Mouse (Mus musculus) forebrain, embryonic 14.5 days (tissue): ENCODE results near the gene Cdk19. TPM values are rescaled to one million over a fixed set of nuclear protein-coding genes. Genes with fewer than 3 reads are reported as not detected.
A peak's percentile ranks its signal among the peaks of the same experiment; 100 is the strongest.

Experiments
- ATAC-seq: fragments of 200-750 bp; cut with Nextera tagmentation; 2 replicates; pipeline ENCODE4 v1.8.0; 2017; ENCODE audit warnings: mild to moderate bottlenecking, moderate library complexity
- DNase-seq: peaks from one replicate; pipeline ENCODE4 v3.0.0-alpha.2; 2015; ENCODE audit warnings: low spot score
- H3K27ac ChIP-seq: fragments of 300-500 bp; sonication (generic); 2 replicates; pipeline ENCODE4 v1.5.1; 2014; ENCODE audit warnings: low read depth, mild to moderate bottlenecking, control low read depth, low read length, moderate library complexity
- H3K27me3 ChIP-seq: fragments of 300-500 bp; sonication (generic); replicated peaks from 2 replicates; pipeline ENCODE4 v1.6.1; 2014; ENCODE audit warnings: low read length, control low read depth, mixed read lengths; ENCODE audit not compliant: control insufficient read depth, insufficient read depth
- H3K36me3 ChIP-seq: fragments of 300-500 bp; sonication (generic); 2 replicates; pipeline ENCODE4 v1.6.1; 2014; ENCODE audit warnings: low read length, control low read depth; ENCODE audit not compliant: control insufficient read depth, insufficient read depth
- H3K4me1 ChIP-seq: fragments of 300-500 bp; sonication (generic); 2 replicates; pipeline ENCODE4 v1.6.1; 2014; ENCODE audit warnings: antibody characterized with exemption, low read length, control low read depth; ENCODE audit not compliant: control insufficient read depth, insufficient read depth
- H3K4me2 ChIP-seq: fragments of 300-500 bp; sonication (generic); 2 replicates; pipeline ENCODE4 v1.6.1; 2014; ENCODE audit warnings: mild to moderate bottlenecking, control low read depth, low read length
- H3K4me3 ChIP-seq: fragments of 300-500 bp; sonication (generic); 2 replicates; pipeline ENCODE4 v1.5.1; 2014; ENCODE audit warnings: low read depth, low read length, control low read depth
- H3K9ac ChIP-seq: fragments of 300-500 bp; sonication (generic); 2 replicates; pipeline ENCODE4 v1.6.1; 2014; ENCODE audit warnings: mild to moderate bottlenecking, low read length, control low read depth, moderate library complexity
- H3K9me3 ChIP-seq: fragments of 300-500 bp; sonication (generic); replicated peaks from 2 replicates; pipeline ENCODE4 v1.6.1; 2016; ENCODE audit warnings: low read length, control low read depth, mixed read lengths; ENCODE audit not compliant: control insufficient read depth
- WGBS: fragments of 180-500 bp; shearing (Covaris S2); extraction: QIAGEN DNeasy Blood & Tissue Kit; methylation state at CpG from one replicate; pipeline ENCODE4 v1.1.7; 2014; 5-methylcytosine and 5-hydroxymethylcytosine counted together
- polyA plus RNA-seq: library from polyadenylated mRNA; unstranded; fragments of >200 nt; fragmentation: Nextera tagmentation; extraction: Ambion mirVana; gene quantifications from 2 replicates; pipeline ENCODE4 v1.2.1, GENCODE M21; 2014

Gene Cdk19
- polyA plus RNA-seq, 1 experiment from 2014 or later: 16.6 TPM

DNA sequence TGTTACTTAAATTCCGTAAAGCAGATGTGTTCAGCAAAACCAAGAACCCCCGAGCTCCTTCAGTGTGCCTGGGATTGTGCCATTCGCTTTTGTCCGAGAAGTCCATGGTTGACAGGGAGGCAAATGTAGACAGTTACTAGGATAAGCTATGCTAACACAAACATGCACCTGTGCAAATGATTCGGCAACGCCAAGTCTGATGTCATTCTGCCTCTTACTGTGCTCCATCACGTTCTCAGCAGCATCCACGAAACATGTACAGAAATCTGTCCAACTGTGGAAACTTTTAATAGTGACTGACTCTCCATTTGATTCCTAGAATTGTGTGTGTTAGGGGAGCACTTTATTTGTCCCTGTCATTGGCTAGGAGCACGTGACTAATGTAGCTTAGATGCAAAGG lies 93.0 kb downstream of the Cdk19 start:
- Histone ChIP-seq H3K9ac (no peak overlapping the region), H3K36me3 (0 out of 2 replicates have a peak, but pooled peaks cover 2% of the 10 kb centered on the region), H3K4me2 (no peak overlapping the region), H3K27me3 (no peaks in the 10 kb centered on the region), H3K4me3 (no peak overlapping the region), H3K27ac (no peak overlapping the region), H3K4me1 (no peaks in the 10 kb centered on the region), H3K9me3 (no peaks in the 10 kb centered on the region)
- ATAC-seq (no peak), DNase-seq (no peak)
- 91% methylated on average over 9 of the region's 9 CpGs for WGBS

DNA sequence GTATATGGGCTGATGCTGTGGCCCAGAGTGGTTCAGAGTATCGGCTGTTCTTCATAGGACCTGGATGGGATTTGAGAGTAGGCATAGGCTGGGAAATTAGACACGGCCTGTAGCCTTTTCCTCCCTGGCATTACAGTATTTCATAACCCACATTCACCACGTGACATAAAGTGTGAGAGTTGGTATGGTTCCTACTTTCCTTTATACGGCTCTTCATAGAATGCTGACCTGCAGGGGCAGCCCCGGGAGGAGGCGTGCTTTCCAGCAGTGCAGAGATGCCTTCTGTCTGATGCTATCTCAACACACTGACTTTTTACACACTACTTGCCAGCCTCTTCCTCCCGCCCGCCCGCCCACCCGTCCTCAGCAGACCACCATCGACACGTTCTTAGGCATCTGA lies 96.0 kb downstream of the Cdk19 start:
- no peak overlapping the region for H3K4me3 ChIP-seq
- DNase-seq (no peak), ATAC-seq (no peak)
- no peaks in the 10 kb centered on the region for H3K27me3 ChIP-seq
- H3K27ac ChIP-seq: no peak overlapping the region
- no peak overlapping the region for H3K4me2 ChIP-seq
- no peak overlapping the region for H3K9ac ChIP-seq
- 0 out of 2 replicates have a peak, but pooled peaks cover 2% of the 10 kb centered on the region for H3K36me3 ChIP-seq
- no peaks in the 10 kb centered on the region for H3K9me3 ChIP-seq
- H3K4me1 ChIP-seq: no peaks in the 10 kb centered on the region
- 89% methylated on average over 12 of the region's 12 CpGs for WGBS

DNA sequence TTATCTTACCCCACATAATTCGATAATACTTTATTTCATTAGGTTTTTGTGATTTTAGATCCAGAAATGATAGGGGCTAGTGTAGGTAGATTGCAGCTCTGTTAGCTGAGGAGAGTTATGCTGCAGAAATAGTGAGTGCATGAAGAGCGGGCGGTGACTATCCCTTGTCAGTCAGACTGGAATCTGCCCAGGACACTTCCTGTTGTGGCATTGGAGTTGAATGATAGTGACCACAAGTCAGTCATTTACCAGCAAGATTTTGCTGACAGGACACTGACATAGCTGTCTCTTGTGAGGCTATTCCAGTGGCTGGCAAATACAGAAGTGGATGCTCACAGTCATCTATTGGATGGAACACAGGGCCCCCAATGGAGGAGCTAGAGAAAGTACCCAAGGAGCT lies 97.8 kb downstream of the Cdk19 start:
- H3K9me3 ChIP-seq: no peaks in the 10 kb centered on the region
- DNase-seq (no peak), ATAC-seq (no peak)
- 0 out of 2 replicates have a peak, but pooled peaks cover 2% of the 10 kb centered on the region for H3K36me3 ChIP-seq
- H3K27ac ChIP-seq: no peak overlapping the region
- WGBS: 93% methylated on average over 3 of the region's 3 CpGs
- no peak overlapping the region for H3K9ac ChIP-seq
- H3K4me2 ChIP-seq: no peak overlapping the region
- no peaks in the 10 kb centered on the region for H3K4me1 ChIP-seq
- no peaks in the 10 kb centered on the region for H3K27me3 ChIP-seq
- no peak overlapping the region for H3K4me3 ChIP-seq

DNA sequence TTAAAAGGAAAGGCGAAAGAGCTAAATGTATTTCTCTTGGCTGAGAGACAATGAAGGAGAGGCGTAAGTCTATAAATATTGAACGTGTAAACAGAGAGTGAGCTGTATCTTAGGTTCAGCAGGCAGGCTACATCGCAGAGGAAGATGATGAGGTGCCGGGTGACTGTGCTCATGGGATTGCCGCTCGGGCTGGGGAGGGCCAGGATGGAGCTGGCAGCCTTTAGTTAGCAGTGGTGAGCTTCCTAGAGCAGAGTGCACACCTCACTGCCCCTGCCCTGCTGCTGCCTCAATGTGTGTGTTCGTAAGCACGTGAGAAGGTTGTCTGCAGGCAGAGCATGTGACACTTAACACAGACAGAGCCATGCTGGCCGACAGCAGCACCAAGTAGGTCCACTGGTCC lies 101.4 kb downstream of the Cdk19 start:
- DNase-seq (no peak), ATAC-seq (no peak)
- H3K4me2 ChIP-seq: no peak overlapping the region
- H3K4me1 ChIP-seq: peaks cover 12% of the 10 kb centered on the region; the same call in 1 of the 2 replicates
- no peaks in the 10 kb centered on the region for H3K9me3 ChIP-seq
- no peak overlapping the region for H3K27ac ChIP-seq
- 87% methylated on average over 10 of the region's 10 CpGs for WGBS
- no peak overlapping the region for H3K9ac ChIP-seq
- H3K27me3 ChIP-seq: no peaks in the 10 kb centered on the region
- no peak overlapping the region for H3K4me3 ChIP-seq
- no peaks in the 10 kb centered on the region for H3K36me3 ChIP-seq

- no peak for DNase-seq
- peaks cover 20% of the 10 kb centered on the region for H3K4me1 ChIP-seq
- H3K36me3 ChIP-seq: no peaks in the 10 kb centered on the region
- H3K4me3 ChIP-seq: no peak overlapping the region
- no peaks in the 10 kb centered on the region for H3K9me3 ChIP-seq
- 62% methylated on average over 1 of the region's 1 CpGs for WGBS
- H3K27me3 ChIP-seq: no peaks in the 10 kb centered on the region
- H3K4me2 ChIP-seq: no peak overlapping the region
- no peak overlapping the region for H3K9ac ChIP-seq
- no peak overlapping the region for H3K27ac ChIP-seq
- no peak for ATAC-seq
These were observed 102.7 kb downstream of the Cdk19 start for GRCm38 (mm10) chr10:40442076-40442475.

GRCm38 (mm10) chr10:40443371-40443770 lies 104.0 kb downstream of the Cdk19 start:
- ATAC-seq (0 out of 2 replicates have a peak, but pooled peaks have one; percentile 22), DNase-seq (no peak)
- H3K4me1 ChIP-seq: peaks cover 23% of the 10 kb centered on the region
- H3K9me3 ChIP-seq: no peaks in the 10 kb centered on the region
- no peak overlapping the region for H3K4me3 ChIP-seq
- 6% methylated on average over 7 of the region's 7 CpGs for WGBS
- H3K27me3 ChIP-seq: no peaks in the 10 kb centered on the region
- no peaks in the 10 kb centered on the region for H3K36me3 ChIP-seq
- no peak overlapping the region for H3K4me2 ChIP-seq
- no peak overlapping the region for H3K9ac ChIP-seq
- H3K27ac ChIP-seq: no peak overlapping the region

- no peak overlapping the region for H3K4me2 ChIP-seq
- H3K27ac ChIP-seq: no peak overlapping the region
- H3K9me3 ChIP-seq: no peaks in the 10 kb centered on the region
- H3K27me3 ChIP-seq: no peaks in the 10 kb centered on the region
- peak; percentile 60 for DNase-seq
- ATAC-seq: no peak
- H3K9ac ChIP-seq: no peak overlapping the region
- WGBS: 5% methylated on average over 6 of the region's 6 CpGs
- H3K4me1 ChIP-seq: peaks cover 23% of the 10 kb centered on the region
- H3K36me3 ChIP-seq: no peaks in the 10 kb centered on the region
- no peak overlapping the region for H3K4me3 ChIP-seq
These were observed 104.5 kb downstream of the Cdk19 start for GRCm38 (mm10) chr10:40443806-40444357.

- DNase-seq: no peak
- WGBS: 87% methylated on average over 4 of the region's 4 CpGs
- Histone ChIP-seq H3K4me1 (peaks cover 23% of the 10 kb centered on the region), H3K4me2 (no peak overlapping the region), H3K36me3 (no peaks in the 10 kb centered on the region), H3K27ac (no peak overlapping the region), H3K9ac (no peak overlapping the region), H3K9me3 (no peaks in the 10 kb centered on the region), H3K27me3 (no peaks in the 10 kb centered on the region), H3K4me3 (no peak overlapping the region)
- ATAC-seq: no peak
These were observed 105.2 kb downstream of the Cdk19 start for GRCm38 (mm10) chr10:40444586-40444985.

GRCm38 (mm10) chr10:40446088-40446604 lies 106.8 kb downstream of the Cdk19 start:
- ATAC-seq (peak; percentile 4; the same call in 1 of the 2 replicates), DNase-seq (no peak)
- Histone ChIP-seq H3K4me2 (no peak overlapping the region), H3K27ac (no peak overlapping the region; the same call in 1 of the 2 replicates), H3K9ac (no peak overlapping the region), H3K36me3 (no peaks in the 10 kb centered on the region), H3K9me3 (no peaks in the 10 kb centered on the region), H3K27me3 (no peaks in the 10 kb centered on the region), H3K4me3 (no peak overlapping the region), H3K4me1 (peaks cover 23% of the 10 kb centered on the region)
- WGBS: 39% methylated on average over 3 of the region's 3 CpGs
